Comparison of ENCODE assay signal across 7 mouse cellular contexts in the genomic region with DNA sequence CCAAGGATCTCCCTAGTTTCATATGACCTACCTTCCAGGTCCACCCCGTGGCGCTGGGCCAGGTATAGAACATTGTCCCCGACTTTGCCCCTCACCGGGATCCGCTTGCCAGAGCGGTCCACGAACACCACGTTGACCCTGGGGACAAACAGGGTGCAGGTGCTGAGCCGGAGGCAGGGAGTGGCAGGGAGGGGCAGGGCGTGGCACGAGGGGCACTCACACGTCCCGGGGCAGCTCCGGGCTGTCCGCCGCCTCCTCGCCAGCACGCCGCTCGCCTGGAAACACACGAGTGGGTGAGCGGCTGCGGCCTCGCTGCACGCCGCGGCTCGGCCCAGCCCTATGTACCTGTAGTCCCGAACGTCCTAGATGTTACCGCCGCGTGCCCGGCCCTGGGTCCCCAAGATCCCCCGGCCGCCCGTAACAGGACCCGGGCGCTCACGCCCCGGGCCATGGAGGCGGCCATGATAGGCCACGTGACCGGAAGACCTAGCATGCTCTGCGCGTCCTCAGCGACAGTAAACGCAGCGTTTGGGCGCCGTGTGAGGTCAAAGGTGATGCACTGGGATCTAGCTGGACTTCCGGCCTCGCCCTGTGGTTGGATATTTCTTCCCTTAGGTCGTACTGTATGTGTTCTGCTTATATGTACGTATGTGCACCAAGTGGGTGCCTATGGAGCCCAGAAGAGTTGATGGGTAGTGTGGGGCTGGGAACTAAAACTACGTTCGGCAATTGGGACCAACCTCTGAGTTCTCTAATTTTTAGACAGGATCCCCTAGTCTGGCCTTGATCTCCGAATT. TPM values are rescaled to one million over a fixed set of nuclear protein-coding genes. Genes with fewer than 3 reads are reported as not detected.
DNase-seq lines count a peak whose midpoint lies in the region; ATAC-seq and TF ChIP-seq lines count a peak whose summit lies in the region.

TSS of gene Gm49373 (minus strand) at position 53 of the 797 bp plus-strand sequence.
TSS of gene Fdx1l (minus strand) at position 571 of the 797 bp plus-strand sequence.

- H3K4me3 ChIP-seq in embryonic facial prominence, embryonic 11.5 days (ENCODE audit: low read depth, low read length), result peak within 1 kb of the TSS; percentile 84
- peak within 1 kb of the TSS; percentile 85 for H3K4me3 ChIP-seq in kidney, adult 2 months (ENCODE audit: insufficient read depth, low read depth, low read length)
- H3K4me3 ChIP-seq in limb, embryonic 12.5 days (replicated peaks), result peak within 1 kb of the TSS; percentile 87
- H3K4me3 ChIP-seq in midbrain, embryonic 15.5 days, result peak within 1 kb of the TSS; percentile 75
- peak within 1 kb of the TSS; percentile 77 for H3K4me3 ChIP-seq in spleen, adult 2 months (ENCODE audit: extremely low read depth, insufficient read depth, insufficient read length)

- TF ChIP-seq CTCF in kidney, adult 2 months (conservative IDR thresholded peaks at IDR 0.05; ENCODE audit: insufficient read depth, insufficient read length, low read depth, low read length), result no peak
- no peak for TF ChIP-seq CTCF in spleen, adult 2 months (IDR thresholded peaks at IDR 0.05; ENCODE audit: extremely low read depth, insufficient read depth, insufficient read length, insufficient replicate concordance)

- H3K9ac ChIP-seq in embryonic facial prominence, embryonic 11.5 days (replicated peaks; ENCODE audit: low read length), result peak within 1 kb of the TSS; percentile 92
- H3K9ac ChIP-seq in limb, embryonic 12.5 days (replicated peaks), result peak within 1 kb of the TSS; percentile 88
- H3K9ac ChIP-seq in midbrain, embryonic 15.5 days, result peak within 1 kb of the TSS; percentile 73

- H3K27ac ChIP-seq in embryonic facial prominence, embryonic 11.5 days (replicated peaks; ENCODE audit: low read depth, low read length), result 0 out of 2 replicates have a peak within 1 kb of the TSS, but pooled peaks have one; percentile 7
- H3K27ac ChIP-seq in kidney, adult 2 months (ENCODE audit: insufficient read depth, low read depth, low read length), result peak within 1 kb of the TSS; percentile 54
- H3K27ac ChIP-seq in limb, embryonic 12.5 days, result peak within 1 kb of the TSS; percentile 62
- peak within 1 kb of the TSS; percentile 65 for H3K27ac ChIP-seq in midbrain, embryonic 15.5 days
- H3K27ac ChIP-seq in spleen, adult 2 months (ENCODE audit: insufficient read depth, low read length), result peak within 1 kb of the TSS; percentile 26; the same call in 1 of the 2 replicates

- H3K9me3 ChIP-seq in embryonic facial prominence, embryonic 11.5 days (replicated peaks; ENCODE audit: control insufficient read depth, low read length), result no peaks in the 10 kb centered on the region
- H3K9me3 ChIP-seq in limb, embryonic 12.5 days, result no peaks in the 10 kb centered on the region
- no peaks in the 10 kb centered on the region for H3K9me3 ChIP-seq in midbrain, embryonic 15.5 days

- WGBS in embryonic facial prominence, embryonic 11.5 days, result 2% methylated on average over 58 of the region's 58 CpGs
- WGBS in kidney, adult 2 months, result 2% methylated on average over 58 of the region's 58 CpGs
- 3% methylated on average over 57 of the region's 58 CpGs for WGBS in limb, embryonic 12.5 days
- 3% methylated on average over 58 of the region's 58 CpGs for WGBS in midbrain, embryonic 15.5 days
- WGBS in spleen, adult 2 months, result 2% methylated on average over 58 of the region's 58 CpGs

- DNase-seq in adrenal gland, postnatal 14 days, result peak; percentile 94
- peak; percentile 92 for DNase-seq in embryonic facial prominence, embryonic 11.5 days (ENCODE audit: low spot score)
- peak; percentile 93 for DNase-seq in heart, adult 18-20 months
- peak; percentile 96 for DNase-seq in kidney, adult 2 months
- peak; percentile 64 to 85 for DNase-seq in spleen, adult 2 months (ENCODE audit: low read depth in 1 of 2, low spot score in 2 of 2)

- ATAC-seq in embryonic facial prominence, embryonic 11.5 days (replicated peaks; ENCODE audit: insufficient number of reproducible peaks, low FRiP score, low TSS enrichment, low read depth), result peak; percentile 90
- ATAC-seq in limb, embryonic 12.5 days (ENCODE audit: insufficient number of reproducible peaks, insufficient read depth, low FRiP score, low TSS enrichment, low read depth), result peak; percentile 88
- ATAC-seq in midbrain, embryonic 15.5 days (replicated peaks), result peak; percentile 95

- H3K4me2 ChIP-seq in embryonic facial prominence, embryonic 11.5 days (ENCODE audit: low read depth, low read length), result peak within 1 kb of the TSS; percentile 89
- peak within 1 kb of the TSS; percentile 80 for H3K4me2 ChIP-seq in limb, embryonic 12.5 days
- peak within 1 kb of the TSS; percentile 84 for H3K4me2 ChIP-seq in midbrain, embryonic 15.5 days

- TF ChIP-seq POLR2A in kidney, adult 2 months (IDR thresholded peaks at IDR 0.05; ENCODE audit: low read depth, low read length), result peak; percentile 35
- TF ChIP-seq POLR2A in spleen, adult 2 months (IDR thresholded peaks at IDR 0.05; ENCODE audit: low read depth, low read length), result peak; percentile 30; the same call in 1 of the 2 replicates

- peaks cover 10% of the 10 kb centered on the region for H3K36me3 ChIP-seq in embryonic facial prominence, embryonic 11.5 days (replicated peaks; ENCODE audit: control insufficient read depth, insufficient read depth, low read depth, low read length)
- no peaks in the 10 kb centered on the region for H3K36me3 ChIP-seq in kidney, adult 2 months (ENCODE audit: control insufficient read depth, insufficient read depth, low read length)
- peaks cover 60% of the 10 kb centered on the region for H3K36me3 ChIP-seq in limb, embryonic 12.5 days
- peaks cover 19% of the 10 kb centered on the region for H3K36me3 ChIP-seq in midbrain, embryonic 15.5 days (replicated peaks)
- H3K36me3 ChIP-seq in spleen, adult 2 months (ENCODE audit: control insufficient read depth, insufficient read depth, low read length), result peaks cover 10% of the 10 kb centered on the region

- H3K27me3 ChIP-seq in embryonic facial prominence, embryonic 11.5 days (ENCODE audit: control insufficient read depth, insufficient read depth, low read length), result no peaks in the 10 kb centered on the region
- H3K27me3 ChIP-seq in kidney, adult 2 months (replicated peaks; ENCODE audit: control insufficient read depth, insufficient read depth, low read length), result no peaks in the 10 kb centered on the region
- H3K27me3 ChIP-seq in limb, embryonic 12.5 days, result no peaks in the 10 kb centered on the region
- no peaks in the 10 kb centered on the region for H3K27me3 ChIP-seq in midbrain, embryonic 15.5 days (replicated peaks)
- H3K27me3 ChIP-seq in spleen, adult 2 months (ENCODE audit: control insufficient read depth, insufficient read depth, low read length), result no peaks in the 10 kb centered on the region

- H3K4me1 ChIP-seq in embryonic facial prominence, embryonic 11.5 days (ENCODE audit: control insufficient read depth, insufficient read depth, low read length), result no peaks in the 10 kb centered on the region
- peaks cover 4% of the 10 kb centered on the region; the same call in 1 of the 2 replicates for H3K4me1 ChIP-seq in kidney, adult 2 months (ENCODE audit: control insufficient read depth, insufficient read depth, low read length)
- H3K4me1 ChIP-seq in limb, embryonic 12.5 days (replicated peaks), result peaks cover 9% of the 10 kb centered on the region
- H3K4me1 ChIP-seq in midbrain, embryonic 15.5 days, result peaks cover 22% of the 10 kb centered on the region
- H3K4me1 ChIP-seq in spleen, adult 2 months (ENCODE audit: control insufficient read depth, insufficient read depth, insufficient read length), result peaks cover 6% of the 10 kb centered on the region; the same call in 1 of the 2 replicates

RNA-seq across cellular contexts. Expression of gene Gm49373, which starts in this region (rescaled TPM):
- 0.44 and 0.86 TPM in 2 replicates for total RNA-seq in adrenal gland, postnatal 14 days (2021)
- 0.36 and 0.58 TPM in 2 replicates for polyA plus RNA-seq in embryonic facial prominence, embryonic 11.5 days (2014; fragmentation: Nextera tagmentation; extraction: Ambion mirVana)
- total RNA-seq in heart, adult 18-20 months (2021), result under 1 TPM; 0.30 to 0.33 TPM
- 0.20 and 0.27 TPM in 2 replicates for polyA plus RNA-seq in kidney, adult 2 months (2012; rRNA removed)
- polyA plus RNA-seq in limb, embryonic 12.5 days (2016; fragmentation: Nextera tagmentation; extraction: Ambion mirVana), result 1.2 and 1.3 TPM in 2 replicates
- polyA plus RNA-seq in midbrain, embryonic 15.5 days (2015; fragmentation: Nextera tagmentation; extraction: Ambion mirVana), result 1.9 and 2.4 TPM in 2 replicates
- polyA plus RNA-seq in spleen, adult 2 months (2012; rRNA removed), result 0.19 and 0.32 TPM in 2 replicates

RNA-seq across cellular contexts. Expression of gene Fdx1l, which starts in this region (rescaled TPM):
- total RNA-seq in adrenal gland, postnatal 14 days (2021), result 38.8 and 39.9 TPM in 2 replicates
- 44.7 and 52.1 TPM in 2 replicates for polyA plus RNA-seq in embryonic facial prominence, embryonic 11.5 days (2014; fragmentation: Nextera tagmentation; extraction: Ambion mirVana)
- 10 to 100 TPM; 39.1 to 48.3 TPM for total RNA-seq in heart, adult 18-20 months (2021)
- polyA plus RNA-seq in kidney, adult 2 months (2012; rRNA removed), result 59.8 and 67.0 TPM in 2 replicates
- polyA plus RNA-seq in limb, embryonic 12.5 days (2016; fragmentation: Nextera tagmentation; extraction: Ambion mirVana), result 52.4 and 56.7 TPM in 2 replicates
- polyA plus RNA-seq in midbrain, embryonic 15.5 days (2015; fragmentation: Nextera tagmentation; extraction: Ambion mirVana), result 70.1 and 70.5 TPM in 2 replicates
- polyA plus RNA-seq in spleen, adult 2 months (2012; rRNA removed), result 38.3 and 59.5 TPM in 2 replicates

Comparison
In these comparisons a context has a peak if more than half of its experiments do, and no peak if none do; other contexts are left out.
1. Peak in every context shown above with its lines: DNase-seq, ATAC-seq, H3K4me3 ChIP-seq and H3K27ac ChIP-seq.
2. H3K27ac ChIP-seq: peak in every context shown above with its lines; median percentile 65 in midbrain, embryonic 15.5 days; 62 in limb, embryonic 12.5 days; 54 in kidney, adult 2 months; 26 in spleen, adult 2 months; 7 in embryonic facial prominence, embryonic 11.5 days.